Mouse (Mus musculus) intestine, postnatal 0 days (tissue): Measurements from ENCODE around the gene Rasgrp3. TPM values are rescaled to one million over a fixed set of nuclear protein-coding genes. Genes with fewer than 3 reads are reported as not detected.
"Not testable (repeated sequence)": the region's sequence is repeated elsewhere in the genome, so short reads cannot be mapped to it uniquely, and the experiment has no call there.

Experiments
- ATAC-seq: fragments of 200-750 bp; cut with Nextera tagmentation; 2 replicates; pipeline ENCODE4 v1.8.0; 2017; ENCODE audit warnings: mild to moderate bottlenecking, moderate TSS enrichment, moderate library complexity
- H3K27ac ChIP-seq: fragments of 300-500 bp; sonication (generic); 2 replicates; pipeline ENCODE4 v1.5.1; 2014; ENCODE audit warnings: mild to moderate bottlenecking, low read depth, low read length, moderate library complexity
- H3K27me3 ChIP-seq: fragments of 300-500 bp; sonication (generic); replicated peaks from 2 replicates; pipeline ENCODE4 v1.6.1; 2014; ENCODE audit warnings: low read length, mixed read lengths; ENCODE audit not compliant: control insufficient read depth, insufficient read depth
- H3K36me3 ChIP-seq: fragments of 300-500 bp; sonication (generic); 2 replicates; pipeline ENCODE4 v1.6.1; 2014; ENCODE audit warnings: mild to moderate bottlenecking, moderate library complexity; ENCODE audit not compliant: control insufficient read depth, insufficient read depth
- H3K4me1 ChIP-seq: fragments of 300-500 bp; sonication (generic); replicated peaks from 2 replicates; pipeline ENCODE4 v1.6.1; 2014; ENCODE audit warnings: antibody characterized with exemption, low read length, mixed read lengths; ENCODE audit not compliant: control insufficient read depth, insufficient read depth
- H3K4me2 ChIP-seq: fragments of 300-500 bp; sonication (generic); replicated peaks from 2 replicates; pipeline ENCODE4 v1.6.1; 2014; ENCODE audit warnings: low read depth, mild to moderate bottlenecking, moderate library complexity
- H3K4me3 ChIP-seq: fragments of 300-500 bp; sonication (generic); 2 replicates; pipeline ENCODE4 v1.5.1; 2014; ENCODE audit warnings: low read depth, low read length
- H3K9ac ChIP-seq: fragments of 300-500 bp; sonication (generic); 2 replicates; pipeline ENCODE4 v1.6.1; 2014; ENCODE audit warnings: mild to moderate bottlenecking, low read depth, low read length
- H3K9me3 ChIP-seq: fragments of 300-500 bp; sonication (generic); 2 replicates; pipeline ENCODE4 v1.6.1; 2016; ENCODE audit warnings: mixed run types; ENCODE audit not compliant: control insufficient read depth
- CTCF ChIP-seq: sonication (generic); IDR thresholded peaks from 2 replicates; pipeline ENCODE4 v1.5.1; 2016; ENCODE audit warnings: low read depth, mild to moderate bottlenecking, control low read depth, antibody characterized with exemption, moderate library complexity
- WGBS: fragments of 180-500 bp; shearing (Covaris S2); extraction: QIAGEN DNeasy Blood & Tissue Kit; methylation state at CpG from one replicate; pipeline ENCODE4 v1.1.7; 2014; 5-methylcytosine and 5-hydroxymethylcytosine counted together
- polyA plus RNA-seq: library from polyadenylated mRNA; unstranded; fragments of >200 nt; fragmentation: Nextera tagmentation; extraction: Ambion mirVana; gene quantifications from 2 replicates; pipeline ENCODE4 v1.2.1, GENCODE M21; 2015

The Rasgrp3 gene
- polyA plus RNA-seq, 1 experiment from 2014 or later: 5.1 TPM

- Histone ChIP-seq H3K4me1 (no peaks in the 10 kb centered on the region), H3K36me3 (no peaks in the 10 kb centered on the region), H3K27ac (no peak overlapping the region), H3K4me3 (no peak overlapping the region), H3K9ac (no peak overlapping the region), H3K9me3 (no peaks in the 10 kb centered on the region), H3K27me3 (no peaks in the 10 kb centered on the region), H3K4me2 (no peak overlapping the region)
- no peak for ATAC-seq
- WGBS: 83% methylated on average over 4 of the region's 4 CpGs
- no peak for TF ChIP-seq CTCF
Measured at GRCm38 (mm10) chr17:75452313-75452712, 16.6 kb downstream of the Rasgrp3 start.

GRCm38 (mm10) chr17:75453639-75454038 is 17.9 kb downstream of the Rasgrp3 start:
- TF ChIP-seq CTCF: no peak
- Histone ChIP-seq H3K4me3 (no peak overlapping the region), H3K4me1 (no peaks in the 10 kb centered on the region), H3K9ac (no peak overlapping the region), H3K9me3 (no peaks in the 10 kb centered on the region), H3K27ac (no peak overlapping the region), H3K27me3 (no peaks in the 10 kb centered on the region), H3K4me2 (no peak overlapping the region), H3K36me3 (no peaks in the 10 kb centered on the region)
- ATAC-seq: no peak

GRCm38 (mm10) chr17:75456096-75456495 is 20.4 kb downstream of the Rasgrp3 start:
- not testable (repeated sequence) for H3K27ac ChIP-seq, H3K9ac ChIP-seq, H3K27me3 ChIP-seq, H3K36me3 ChIP-seq, H3K9me3 ChIP-seq, H3K4me2 ChIP-seq, ATAC-seq, H3K4me1 ChIP-seq, H3K4me3 ChIP-seq
- 90% methylated on average over 9 of the region's 9 CpGs for WGBS

GRCm38 (mm10) chr17:75460621-75461020 is 24.9 kb downstream of the Rasgrp3 start:
- Histone ChIP-seq H3K9ac (no peak overlapping the region), H3K9me3 (no peaks in the 10 kb centered on the region), H3K27ac (no peak overlapping the region), H3K4me2 (no peak overlapping the region), H3K27me3 (no peaks in the 10 kb centered on the region), H3K4me3 (no peak overlapping the region), H3K4me1 (no peaks in the 10 kb centered on the region), H3K36me3 (no peaks in the 10 kb centered on the region)
- 93% methylated on average over 6 of the region's 6 CpGs for WGBS
- peak; percentile 58 for TF ChIP-seq CTCF
- no peak for ATAC-seq

DNA sequence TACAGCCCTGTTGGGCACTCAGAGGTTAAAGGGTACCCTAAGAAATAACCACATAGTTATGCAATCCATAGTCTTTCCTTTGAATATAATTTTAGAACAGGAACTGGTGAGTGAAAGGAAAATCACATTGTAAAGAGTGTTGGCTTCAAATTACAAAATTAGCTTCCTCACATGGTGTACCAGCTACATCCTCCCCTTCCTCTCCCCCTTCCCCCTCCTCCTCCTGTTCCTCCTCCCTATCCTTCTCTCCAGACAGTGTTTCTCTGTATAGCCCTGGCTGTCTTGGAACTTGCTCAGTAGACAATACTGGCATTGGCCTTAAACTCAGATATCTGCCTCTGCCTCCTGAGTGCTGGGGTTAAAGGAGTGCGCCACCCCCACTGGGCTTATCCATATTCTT is 26.1 kb downstream of the Rasgrp3 start:
- no peak overlapping the region for H3K4me2 ChIP-seq
- H3K4me3 ChIP-seq: no peak overlapping the region
- ATAC-seq: no peak
- no peaks in the 10 kb centered on the region for H3K27me3 ChIP-seq
- H3K4me1 ChIP-seq: no peaks in the 10 kb centered on the region
- H3K9ac ChIP-seq: no peak overlapping the region
- TF ChIP-seq CTCF: no peak
- H3K27ac ChIP-seq: no peak overlapping the region
- WGBS: 94% methylated on average over 1 of the region's 1 CpGs
- H3K36me3 ChIP-seq: no peaks in the 10 kb centered on the region
- H3K9me3 ChIP-seq: no peaks in the 10 kb centered on the region

GRCm38 (mm10) chr17:75463223-75463622 is 27.5 kb downstream of the Rasgrp3 start:
- H3K9me3 ChIP-seq, H3K4me1 ChIP-seq, H3K9ac ChIP-seq, ATAC-seq, H3K4me3 ChIP-seq, H3K27ac ChIP-seq, H3K36me3 ChIP-seq, H3K27me3 ChIP-seq, H3K4me2 ChIP-seq: not testable (repeated sequence)
- 80% methylated on average over 1 of the region's 1 CpGs for WGBS

GRCm38 (mm10) chr17:75463645-75464044 is 27.9 kb downstream of the Rasgrp3 start:
- Histone ChIP-seq H3K4me2 (no peak overlapping the region), H3K4me1 (no peaks in the 10 kb centered on the region), H3K27me3 (no peaks in the 10 kb centered on the region), H3K4me3 (no peak overlapping the region), H3K9ac (no peak overlapping the region), H3K36me3 (no peaks in the 10 kb centered on the region), H3K27ac (no peak overlapping the region), H3K9me3 (no peaks in the 10 kb centered on the region)
- 79% methylated on average over 2 of the region's 2 CpGs for WGBS
- no peak for ATAC-seq
- TF ChIP-seq CTCF: no peak
